Mouse (Mus musculus): ENCODE data around the gene Pla2g1b.

DNA sequence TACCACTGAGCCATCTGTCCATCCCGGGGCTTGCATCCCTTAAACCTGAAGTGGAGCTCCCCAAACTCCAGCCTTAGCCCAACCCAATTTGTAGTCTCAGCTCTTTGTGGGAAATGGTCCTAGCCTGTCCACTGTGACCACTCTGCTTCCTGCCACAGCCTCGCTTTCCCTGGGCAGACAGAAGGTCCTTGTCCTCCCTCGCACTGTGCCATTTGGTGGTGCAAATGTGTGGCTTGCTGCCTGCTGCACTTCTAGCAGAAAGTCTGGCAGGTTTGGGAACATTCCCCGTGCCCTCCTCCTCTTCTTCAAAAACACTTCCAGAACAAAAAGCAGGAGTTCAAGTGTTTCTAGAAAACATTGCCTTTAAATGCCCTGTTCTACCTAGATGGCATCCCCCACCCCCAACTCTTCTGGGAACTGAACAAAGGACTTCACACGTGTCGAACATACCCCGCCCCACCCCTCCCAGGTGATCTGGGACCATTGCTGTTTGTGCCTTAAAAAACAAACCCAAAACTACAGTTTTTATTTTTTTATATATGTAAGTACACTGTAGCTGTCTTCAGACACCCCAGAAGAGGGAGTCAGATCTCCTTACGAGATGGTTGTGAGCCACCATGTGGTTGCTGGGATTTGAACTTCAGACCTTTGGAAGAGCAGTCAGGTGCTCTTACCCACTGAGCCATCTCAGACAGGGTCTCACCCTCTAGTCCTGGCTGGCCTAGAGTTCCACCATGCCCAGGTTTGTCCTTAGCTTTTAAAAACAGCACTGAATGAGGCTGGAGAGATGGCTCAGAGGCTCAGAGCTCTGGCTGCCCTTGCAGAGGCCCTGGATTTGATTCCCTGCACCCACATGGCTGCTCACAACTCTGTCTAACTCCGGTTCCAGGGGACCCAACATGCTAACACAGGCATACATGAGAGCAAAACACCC, 32.5 kb downstream of the Pla2g1b start:
- TF ChIP-seq FOSL1 (IDR thresholded peaks at IDR 0.05; ENCODE audit: insufficient read depth, low read length, poor library complexity, severe bottlenecking) = no peak
- no peak for TF ChIP-seq CTCF (IDR thresholded peaks at IDR 0.05; ENCODE audit: control insufficient read depth, insufficient read depth, insufficient read length)
- TF ChIP-seq MAX (IDR thresholded peaks at IDR 0.05) = no peak
- no peak for TF ChIP-seq MYOD1 (IDR thresholded peaks at IDR 0.05; ENCODE audit: control insufficient read depth, insufficient read length, low read depth)
- no peak for TF ChIP-seq USF1 (IDR thresholded peaks at IDR 0.05; ENCODE audit: low read depth)
